Mouse (Mus musculus) common myeloid progenitor, adult 5-6 weeks (primary cell): ENCODE measurements around the gene Bspry. TPM values are rescaled to one million over a fixed set of nuclear protein-coding genes. Genes with fewer than 3 reads are reported as not detected.

Experiments used
- total RNA-seq: library from RNA; stranded (forward); fragments of 200-1000, 187-1606 nt; gene quantifications from 2 replicates; pipeline ENCODE4 v1.2.3, GENCODE M21; 2017

The Bspry gene
- total RNA-seq, 1 experiment from 2014 or later, result 0.27 TPM

Other genes starting within 250 kb of the Bspry start
- not detected in 2 replicates for gene Zfp37, start 249.0 kb upstream of the Bspry start, total RNA-seq
- 4.9 and 6.8 TPM in 2 replicates for gene Slc31a2, start 217.5 kb upstream of the Bspry start, total RNA-seq
- 55.6 and 60.2 TPM in 2 replicates for gene Fkbp15, start 119.5 kb upstream of the Bspry start, total RNA-seq
- gene Slc31a1, start 119.3 kb upstream of the Bspry start, total RNA-seq, result 12.5 and 17.6 TPM in 2 replicates
- 126 and 145 TPM in 2 replicates for gene Cdc26, start 71.4 kb upstream of the Bspry start, total RNA-seq
- 19.8 and 23.4 TPM in 2 replicates for gene Prpf4, start 71.3 kb upstream of the Bspry start, total RNA-seq
- not detected in 2 replicates for gene Rnf183, start 44.8 kb upstream of the Bspry start, total RNA-seq
- 0.39 and 0.82 TPM in 2 replicates for gene Wdr31, start 9.2 kb upstream of the Bspry start, total RNA-seq
- gene Hdhd3, start 23.4 kb downstream of the Bspry start, total RNA-seq, result 4.3 TPM in 1 of 2 replicates, not detected in the other
- gene Alad, start 39.9 kb downstream of the Bspry start, total RNA-seq, result 38.6 and 54.8 TPM in 2 replicates
- gene Pole3, start 45.0 kb downstream of the Bspry start, total RNA-seq, result 84.0 and 97.3 TPM in 2 replicates
- gene 4933430I17Rik, start 45.3 kb downstream of the Bspry start, total RNA-seq, result 0.41 TPM in 1 of 2 replicates, not detected in the other
- 6.2 and 8.2 TPM in 2 replicates for gene Rgs3, start 79.8 kb downstream of the Bspry start, total RNA-seq